Mouse (Mus musculus): ENCODE data around the gene Gp9. TPM values are rescaled to one million over a fixed set of nuclear protein-coding genes. Genes with fewer than 3 reads are reported as not detected.

Gene Gp9
- polyA plus RNA-seq, 1 experiment: not detected

- H3K4me3 ChIP-seq: no peak overlapping the region
Observed at GRCm38 (mm10) chr6:87790779-87791480, 13.1 kb downstream of the Gp9 start.

GRCm38 (mm10) chr6:87791826-87792225 is 14.0 kb downstream of the Gp9 start:
- no peak overlapping the region for H3K4me2 ChIP-seq (ENCODE audit: low read depth)
- H3ac ChIP-seq (ENCODE audit: control insufficient read depth, insufficient read length): no peak overlapping the region
- H3K27me3 ChIP-seq (ENCODE audit: control insufficient read depth, insufficient read depth, insufficient read length): no peaks in the 10 kb centered on the region
- no peaks in the 10 kb centered on the region for H3K36me3 ChIP-seq (ENCODE audit: control insufficient read depth, insufficient read depth)
- no peak overlapping the region for H3K4me3 ChIP-seq
- TF ChIP-seq TCF3 (IDR thresholded peaks at IDR 0.05; ENCODE audit: insufficient read length, low read depth): no peak
- no peak for TF ChIP-seq SRF (IDR thresholded peaks at IDR 0.05; ENCODE audit: control insufficient read depth, insufficient read length, low read depth)
- TF ChIP-seq POLR2A (IDR thresholded peaks at IDR 0.05; ENCODE audit: insufficient read length, low read depth): no peak
- TF ChIP-seq E2F4 (IDR thresholded peaks at IDR 0.05; ENCODE audit: insufficient read depth): no peak
- no peak for TF ChIP-seq USF1 (IDR thresholded peaks at IDR 0.05; ENCODE audit: low read depth)
- no peak for TF ChIP-seq REST (IDR thresholded peaks at IDR 0.05; ENCODE audit: insufficient read depth, insufficient read length)
- no peak for TF ChIP-seq CEBPB (IDR thresholded peaks at IDR 0.05; ENCODE audit: insufficient read depth, poor library complexity, severe bottlenecking)
- no peak for TF ChIP-seq POLR2AphosphoS2 (IDR thresholded peaks at IDR 0.05; ENCODE audit: insufficient read length, low read depth)
- no peak for TF ChIP-seq MYOG (IDR thresholded peaks at IDR 0.05; ENCODE audit: control insufficient read depth in 1 of 3, insufficient read depth in 1 of 3, insufficient read length in 2 of 3, low read depth in 2 of 3)
- TF ChIP-seq MAX (IDR thresholded peaks at IDR 0.05; ENCODE audit: low read depth): no peak
- TF ChIP-seq MYOD1 (IDR thresholded peaks at IDR 0.05; ENCODE audit: control insufficient read depth in 1 of 3, insufficient read length in 2 of 3, low read depth in 2 of 3): no peak
- TF ChIP-seq TCF12 (IDR thresholded peaks at IDR 0.05; ENCODE audit: insufficient read depth, poor library complexity, severe bottlenecking): no peak
- H3K79me2 ChIP-seq (ENCODE audit: control insufficient read depth, insufficient read depth): no peaks in the 10 kb centered on the region

More at GRCm38 (mm10) chr6:87790779-87791480, 13.1 kb downstream of the Gp9 start:
- TF ChIP-seq USF1 (IDR thresholded peaks at IDR 0.05; ENCODE audit: low read depth) (no peak), SRF (IDR thresholded peaks at IDR 0.05; ENCODE audit: control insufficient read depth, insufficient read length, low read depth) (no peak), CEBPB (IDR thresholded peaks at IDR 0.05; ENCODE audit: insufficient read depth, poor library complexity, severe bottlenecking) (no peak), MYOD1 (IDR thresholded peaks at IDR 0.05; ENCODE audit: control insufficient read depth in 1 of 3, insufficient read length in 2 of 3, low read depth in 2 of 3) (no peak), MYOG (IDR thresholded peaks at IDR 0.05; ENCODE audit: control insufficient read depth in 1 of 3, insufficient read depth in 1 of 3, insufficient read length in 2 of 3, low read depth in 2 of 3) (no peak), POLR2A (IDR thresholded peaks at IDR 0.05; ENCODE audit: insufficient read length, low read depth) (no peak), MAX (IDR thresholded peaks at IDR 0.05; ENCODE audit: low read depth) (no peak)
- Histone ChIP-seq H3K36me3 (ENCODE audit: control insufficient read depth, insufficient read depth) (no peaks in the 10 kb centered on the region), H3K79me2 (ENCODE audit: control insufficient read depth, insufficient read depth) (no peaks in the 10 kb centered on the region), H3ac (ENCODE audit: control insufficient read depth, insufficient read length) (no peak overlapping the region), H3K4me2 (ENCODE audit: low read depth) (no peak overlapping the region), H3K27me3 (ENCODE audit: control insufficient read depth, insufficient read depth, insufficient read length) (no peaks in the 10 kb centered on the region)

- Histone ChIP-seq H3K36me3 (ENCODE audit: control insufficient read depth, insufficient read depth) (no peaks in the 10 kb centered on the region), H3K79me2 (ENCODE audit: control insufficient read depth, insufficient read depth) (no peaks in the 10 kb centered on the region), H3K4me3 (no peak overlapping the region), H3ac (ENCODE audit: control insufficient read depth, insufficient read length) (no peak overlapping the region), H3K4me2 (ENCODE audit: low read depth) (no peak overlapping the region), H3K27me3 (ENCODE audit: control insufficient read depth, insufficient read depth, insufficient read length) (no peaks in the 10 kb centered on the region)
- TF ChIP-seq TCF12 (IDR thresholded peaks at IDR 0.05; ENCODE audit: insufficient read depth, poor library complexity, severe bottlenecking) (no peak), POLR2AphosphoS2 (IDR thresholded peaks at IDR 0.05; ENCODE audit: insufficient read length, low read depth) (no peak), USF1 (IDR thresholded peaks at IDR 0.05; ENCODE audit: low read depth) (no peak), SRF (IDR thresholded peaks at IDR 0.05; ENCODE audit: control insufficient read depth, insufficient read length, low read depth) (no peak), CEBPB (IDR thresholded peaks at IDR 0.05; ENCODE audit: insufficient read depth, poor library complexity, severe bottlenecking) (no peak), MYOD1 (IDR thresholded peaks at IDR 0.05; ENCODE audit: control insufficient read depth in 1 of 3, insufficient read length in 2 of 3, low read depth in 2 of 3) (no peak), MAX (IDR thresholded peaks at IDR 0.05; ENCODE audit: low read depth) (no peak), TCF3 (IDR thresholded peaks at IDR 0.05; ENCODE audit: insufficient read length, low read depth) (no peak), MYOG (IDR thresholded peaks at IDR 0.05; ENCODE audit: control insufficient read depth in 1 of 3, insufficient read depth in 1 of 3, insufficient read length in 2 of 3, low read depth in 2 of 3) (no peak), POLR2A (IDR thresholded peaks at IDR 0.05; ENCODE audit: insufficient read length, low read depth) (no peak), E2F4 (IDR thresholded peaks at IDR 0.05; ENCODE audit: insufficient read depth) (no peak), REST (IDR thresholded peaks at IDR 0.05; ENCODE audit: insufficient read depth, insufficient read length) (no peak)
Observed at GRCm38 (mm10) chr6:87793821-87794510, 16.1 kb downstream of the Gp9 start.

GRCm38 (mm10) chr6:87795385-87796150 is 17.7 kb downstream of the Gp9 start:
- Histone ChIP-seq H3K4me3 (no peak overlapping the region), H3K36me3 (ENCODE audit: control insufficient read depth, insufficient read depth) (no peaks in the 10 kb centered on the region), H3K79me2 (ENCODE audit: control insufficient read depth, insufficient read depth) (no peaks in the 10 kb centered on the region), H3ac (ENCODE audit: control insufficient read depth, insufficient read length) (no peak overlapping the region), H3K27me3 (ENCODE audit: control insufficient read depth, insufficient read depth, insufficient read length) (no peaks in the 10 kb centered on the region), H3K4me2 (ENCODE audit: low read depth) (no peak overlapping the region)
- no peak for TF ChIP-seq REST (IDR thresholded peaks at IDR 0.05; ENCODE audit: insufficient read depth, insufficient read length)
- no peak for TF ChIP-seq CEBPB (IDR thresholded peaks at IDR 0.05; ENCODE audit: insufficient read depth, poor library complexity, severe bottlenecking)

Data from myocyte (in vitro differentiated cells).